Mouse (Mus musculus): Measurements from ENCODE around the gene H3f3b. TPM values are rescaled to one million over a fixed set of nuclear protein-coding genes. Genes with fewer than 3 reads are reported as not detected.
"Not testable (repeated sequence)": the region's sequence is repeated elsewhere in the genome, so short reads cannot be mapped to it uniquely, and the experiment has no call there.

Gene H3f3b
- polyA plus RNA-seq, 1 experiment, result 633 TPM

DNA sequence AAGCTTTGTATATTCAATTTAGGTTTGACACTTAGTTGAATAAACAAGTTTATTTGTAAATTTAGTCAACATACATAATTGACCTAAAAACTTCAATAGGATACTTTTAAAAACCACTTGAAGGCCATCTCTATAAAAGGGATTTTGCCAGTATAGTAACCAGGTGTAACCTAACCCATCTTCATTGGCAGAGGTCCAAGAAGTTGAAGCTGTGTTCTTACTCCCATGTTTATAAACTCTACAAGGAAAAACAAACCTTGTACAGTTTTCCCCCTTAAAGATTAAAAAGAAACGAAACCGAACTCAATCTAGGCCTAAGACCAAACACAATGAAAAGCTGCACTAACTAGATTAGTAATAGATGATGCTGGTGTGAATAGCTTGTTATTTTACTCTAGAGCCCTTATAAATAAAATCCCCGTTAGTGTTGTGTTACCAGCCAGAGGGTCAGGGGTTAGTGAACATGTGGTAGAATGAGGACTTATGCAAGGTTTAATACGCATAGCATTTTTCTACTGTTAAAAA is 5.4 kb downstream of the H3f3b start:
- Histone ChIP-seq H3K27me3 (ENCODE audit: control insufficient read depth, insufficient read depth, insufficient read length) (no peaks in the 10 kb centered on the region), H3ac (ENCODE audit: control insufficient read depth, insufficient read length, low read depth) (peak overlapping the region; percentile 42), H3K4me3 (ENCODE audit: insufficient read depth, poor library complexity, severe bottlenecking) (peak overlapping the region; percentile 23), H3K79me2 (ENCODE audit: control insufficient read depth, insufficient read depth) (peaks cover 31% of the 10 kb centered on the region), H3K79me3 (ENCODE audit: low read depth) (peaks cover 14% of the 10 kb centered on the region), H3K36me3 (ENCODE audit: control insufficient read depth, insufficient read depth) (peaks cover 28% of the 10 kb centered on the region)
- TF ChIP-seq CTCF (IDR thresholded peaks at IDR 0.05; ENCODE audit: control insufficient read depth, insufficient read depth, insufficient read length) (no peak), MYOD1 (IDR thresholded peaks at IDR 0.05; ENCODE audit: control insufficient read depth, insufficient read length, low read depth) (no peak), CEBPB (IDR thresholded peaks at IDR 0.05; ENCODE audit: low read depth) (no peak), FOSL1 (IDR thresholded peaks at IDR 0.05; ENCODE audit: insufficient read depth, low read length, poor library complexity, severe bottlenecking) (no peak), MAX (IDR thresholded peaks at IDR 0.05) (no peak), USF1 (IDR thresholded peaks at IDR 0.05; ENCODE audit: low read depth) (no peak), MYOG (IDR thresholded peaks at IDR 0.05; ENCODE audit: control insufficient read depth, extremely low read depth, insufficient read length) (no peak)

DNA sequence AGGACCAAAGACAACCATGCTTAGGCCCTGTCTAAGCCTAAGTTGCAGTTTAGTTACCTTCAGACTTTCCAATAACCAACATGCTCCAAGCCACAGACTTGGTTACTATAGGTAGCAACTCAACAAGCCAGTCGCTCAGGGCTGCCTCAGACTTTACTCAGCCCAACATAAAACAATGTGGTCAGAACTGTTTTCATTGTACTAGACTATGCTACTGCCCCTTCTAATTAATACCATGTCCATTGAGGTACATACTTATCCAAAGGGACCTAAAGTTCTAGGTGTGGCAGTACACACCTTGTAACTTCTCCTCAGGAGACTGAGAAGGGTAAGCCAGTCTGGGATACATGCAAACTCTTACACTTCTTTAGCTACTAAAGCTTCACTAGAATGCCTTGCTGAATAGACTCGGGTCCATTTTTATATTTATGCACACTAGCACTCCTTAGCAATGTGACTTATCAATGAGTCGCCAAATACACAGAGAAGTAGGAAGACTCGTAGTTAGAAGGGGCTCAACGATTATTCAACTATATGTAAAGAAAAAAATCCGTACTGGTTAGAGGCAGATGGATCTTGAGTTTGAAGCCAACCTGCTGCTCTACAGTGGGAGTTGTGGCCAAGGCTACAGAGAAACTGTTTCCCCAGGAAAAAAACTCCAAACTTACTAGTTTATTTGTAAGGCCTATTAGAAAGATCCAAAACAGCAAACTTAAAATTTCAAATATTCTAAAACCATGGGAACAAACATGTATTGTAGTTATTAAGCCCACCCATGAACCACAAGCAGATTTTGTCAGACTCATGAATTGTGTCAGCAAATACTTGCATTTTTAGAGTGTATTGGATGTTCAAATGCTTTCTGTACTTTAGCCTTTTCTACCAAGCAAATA is 6.2 kb downstream of the H3f3b start:
- Histone ChIP-seq H3K27me3 (ENCODE audit: control insufficient read depth, insufficient read depth, insufficient read length) (no peaks in the 10 kb centered on the region), H3K4me3 (ENCODE audit: insufficient read depth, poor library complexity, severe bottlenecking) (no peak overlapping the region)
- TF ChIP-seq MAX (IDR thresholded peaks at IDR 0.05) (no peak), MYOG (IDR thresholded peaks at IDR 0.05; ENCODE audit: control insufficient read depth, extremely low read depth, insufficient read length) (no peak), CTCF (IDR thresholded peaks at IDR 0.05; ENCODE audit: control insufficient read depth, insufficient read depth, insufficient read length) (no peak), USF1 (IDR thresholded peaks at IDR 0.05; ENCODE audit: low read depth) (no peak), CEBPB (IDR thresholded peaks at IDR 0.05; ENCODE audit: low read depth) (no peak), MYOD1 (IDR thresholded peaks at IDR 0.05; ENCODE audit: control insufficient read depth, insufficient read length, low read depth) (no peak), FOSL1 (IDR thresholded peaks at IDR 0.05; ENCODE audit: insufficient read depth, low read length, poor library complexity, severe bottlenecking) (no peak)

DNA sequence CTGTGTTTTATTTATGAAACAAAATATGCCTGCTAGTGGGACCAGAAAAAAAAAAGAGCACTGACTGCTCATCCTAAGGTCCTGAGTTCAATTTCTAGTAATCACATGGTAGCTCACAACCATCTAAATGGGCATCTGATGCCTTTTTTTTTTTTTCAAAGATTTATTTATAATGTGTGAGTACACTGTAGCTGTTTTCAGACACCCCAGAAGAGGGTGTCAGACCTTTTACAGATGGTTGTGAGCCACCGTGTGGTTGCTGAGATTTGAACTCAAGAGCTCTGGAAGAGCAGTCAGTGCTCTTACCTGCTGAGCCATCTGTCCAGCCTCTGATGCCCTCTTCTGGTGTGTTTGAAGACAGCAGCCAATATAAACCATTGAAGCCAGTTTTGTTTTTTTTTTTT is 7.2 kb downstream of the H3f3b start:
- peaks cover 28% of the 10 kb centered on the region for H3K36me3 ChIP-seq (ENCODE audit: control insufficient read depth, insufficient read depth)
- H3K79me2 ChIP-seq (ENCODE audit: control insufficient read depth, insufficient read depth), result peaks cover 31% of the 10 kb centered on the region
- no peak overlapping the region for H3ac ChIP-seq (ENCODE audit: control insufficient read depth, insufficient read length, low read depth)
- H3K27me3 ChIP-seq (ENCODE audit: control insufficient read depth, insufficient read depth, insufficient read length), result no peaks in the 10 kb centered on the region
- TF ChIP-seq USF1 (IDR thresholded peaks at IDR 0.05; ENCODE audit: low read depth) (no peak), MAX (IDR thresholded peaks at IDR 0.05) (no peak), MYOG (IDR thresholded peaks at IDR 0.05; ENCODE audit: control insufficient read depth, extremely low read depth, insufficient read length) (no peak), MYOD1 (IDR thresholded peaks at IDR 0.05; ENCODE audit: control insufficient read depth, insufficient read length, low read depth) (no peak), CEBPB (IDR thresholded peaks at IDR 0.05; ENCODE audit: low read depth) (no peak), CTCF (IDR thresholded peaks at IDR 0.05; ENCODE audit: control insufficient read depth, insufficient read depth, insufficient read length) (no peak), FOSL1 (IDR thresholded peaks at IDR 0.05; ENCODE audit: insufficient read depth, low read length, poor library complexity, severe bottlenecking) (no peak)
- peaks cover 14% of the 10 kb centered on the region for H3K79me3 ChIP-seq (ENCODE audit: low read depth)
- no peak overlapping the region for H3K4me3 ChIP-seq (ENCODE audit: insufficient read depth, poor library complexity, severe bottlenecking)

More for the DNA sequence above, 6.2 kb downstream of the H3f3b start:
- peaks cover 28% of the 10 kb centered on the region for H3K36me3 ChIP-seq (ENCODE audit: control insufficient read depth, insufficient read depth)
- H3K79me2 ChIP-seq (ENCODE audit: control insufficient read depth, insufficient read depth), result peaks cover 31% of the 10 kb centered on the region
- H3K79me3 ChIP-seq (ENCODE audit: low read depth), result peaks cover 14% of the 10 kb centered on the region
- H3ac ChIP-seq (ENCODE audit: control insufficient read depth, insufficient read length, low read depth), result no peak overlapping the region

DNA sequence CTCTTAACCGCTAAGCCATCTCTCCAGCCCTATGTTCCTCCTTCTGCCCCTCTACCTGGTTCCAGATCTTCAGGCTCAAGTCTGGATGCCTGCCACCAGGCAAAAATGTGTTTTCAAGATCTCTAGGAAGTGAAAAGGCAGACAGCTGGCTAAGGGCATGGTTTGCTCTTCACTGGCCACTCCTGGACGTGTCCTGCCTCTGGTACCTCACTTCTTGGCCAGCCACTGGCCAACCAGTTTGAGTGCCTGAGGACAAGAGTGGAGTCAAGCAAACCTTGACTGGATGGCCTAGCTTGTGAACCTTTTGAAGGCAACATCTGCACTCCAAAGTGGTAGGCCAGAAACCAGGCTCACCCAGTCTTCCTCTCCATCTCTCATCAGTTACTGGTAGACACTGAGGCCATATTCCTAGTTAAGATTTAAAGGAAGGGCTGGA is 7.8 kb downstream of the H3f3b start:
- H3K27me3 ChIP-seq (ENCODE audit: control insufficient read depth, insufficient read depth, insufficient read length), result no peaks in the 10 kb centered on the region
- no peak overlapping the region for H3ac ChIP-seq (ENCODE audit: control insufficient read depth, insufficient read length, low read depth)
- H3K79me2 ChIP-seq (ENCODE audit: control insufficient read depth, insufficient read depth), result peaks cover 31% of the 10 kb centered on the region
- peaks cover 28% of the 10 kb centered on the region for H3K36me3 ChIP-seq (ENCODE audit: control insufficient read depth, insufficient read depth)
- TF ChIP-seq FOSL1 (IDR thresholded peaks at IDR 0.05; ENCODE audit: insufficient read depth, low read length, poor library complexity, severe bottlenecking) (no peak), CEBPB (IDR thresholded peaks at IDR 0.05; ENCODE audit: low read depth) (no peak), MYOG (IDR thresholded peaks at IDR 0.05; ENCODE audit: control insufficient read depth, extremely low read depth, insufficient read length) (no peak), CTCF (IDR thresholded peaks at IDR 0.05; ENCODE audit: control insufficient read depth, insufficient read depth, insufficient read length) (no peak), MAX (IDR thresholded peaks at IDR 0.05) (no peak), USF1 (IDR thresholded peaks at IDR 0.05; ENCODE audit: low read depth) (no peak), MYOD1 (IDR thresholded peaks at IDR 0.05; ENCODE audit: control insufficient read depth, insufficient read length, low read depth) (no peak)
- H3K4me3 ChIP-seq (ENCODE audit: insufficient read depth, poor library complexity, severe bottlenecking), result no peak overlapping the region
- H3K79me3 ChIP-seq (ENCODE audit: low read depth), result peaks cover 14% of the 10 kb centered on the region

DNA sequence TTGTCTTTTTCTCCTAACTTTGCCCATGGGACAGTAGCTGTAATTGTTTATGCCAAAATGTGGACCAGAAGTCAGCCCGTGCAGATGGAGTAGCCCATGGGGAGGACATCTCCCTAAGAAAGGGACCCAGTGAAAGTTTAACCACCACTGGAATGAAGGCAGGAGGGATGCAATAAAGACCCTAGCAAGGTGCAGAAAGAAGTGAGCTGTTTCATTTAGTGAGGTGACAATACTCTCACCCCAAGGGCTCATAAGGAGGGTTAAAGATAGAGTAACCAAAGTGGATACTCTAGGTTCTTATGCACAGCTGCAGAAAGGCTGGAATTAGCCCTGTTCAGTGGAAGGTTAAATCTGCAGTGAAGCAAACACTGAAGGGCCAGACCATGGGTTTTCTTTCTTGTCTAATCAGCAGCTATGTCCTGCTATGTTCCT is 8.4 kb downstream of the H3f3b start:
- TF ChIP-seq FOSL1 (IDR thresholded peaks at IDR 0.05; ENCODE audit: insufficient read depth, low read length, poor library complexity, severe bottlenecking) (no peak), MYOG (IDR thresholded peaks at IDR 0.05; ENCODE audit: control insufficient read depth, extremely low read depth, insufficient read length) (no peak), MYOD1 (IDR thresholded peaks at IDR 0.05; ENCODE audit: control insufficient read depth, insufficient read length, low read depth) (no peak), CEBPB (IDR thresholded peaks at IDR 0.05; ENCODE audit: low read depth) (no peak), MAX (IDR thresholded peaks at IDR 0.05) (no peak), CTCF (IDR thresholded peaks at IDR 0.05; ENCODE audit: control insufficient read depth, insufficient read depth, insufficient read length) (no peak), USF1 (IDR thresholded peaks at IDR 0.05; ENCODE audit: low read depth) (no peak)

DNA sequence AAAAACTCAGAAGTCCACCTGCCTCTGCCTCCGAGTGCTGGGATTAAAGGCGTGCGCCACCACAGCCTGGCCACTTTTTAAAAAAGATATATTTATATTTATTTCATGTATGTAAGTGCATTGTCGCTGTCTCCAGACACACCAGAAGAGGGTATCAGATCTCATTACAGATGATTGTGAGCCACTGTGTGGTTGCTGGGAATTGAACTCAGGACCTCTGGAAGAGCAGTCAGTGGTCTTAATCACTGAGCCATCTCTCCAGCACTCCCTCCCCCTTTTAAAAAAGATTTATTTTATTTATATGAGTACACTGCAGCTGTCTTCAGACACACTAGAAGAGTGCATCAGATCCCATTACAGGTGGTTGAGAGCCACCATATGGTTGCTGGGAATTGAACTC is 8.9 kb downstream of the H3f3b start:
- H3ac ChIP-seq (ENCODE audit: control insufficient read depth, insufficient read length, low read depth); H3K27me3 ChIP-seq (ENCODE audit: control insufficient read depth, insufficient read depth, insufficient read length); H3K4me3 ChIP-seq (ENCODE audit: insufficient read depth, poor library complexity, severe bottlenecking): not testable (repeated sequence)
- peaks cover 14% of the 10 kb centered on the region for H3K79me3 ChIP-seq (ENCODE audit: low read depth)
- H3K79me2 ChIP-seq (ENCODE audit: control insufficient read depth, insufficient read depth), result peaks cover 28% of the 10 kb centered on the region
- peaks cover 28% of the 10 kb centered on the region for H3K36me3 ChIP-seq (ENCODE audit: control insufficient read depth, insufficient read depth)

More for the DNA sequence above, 8.4 kb downstream of the H3f3b start:
- Histone ChIP-seq H3K4me3 (ENCODE audit: insufficient read depth, poor library complexity, severe bottlenecking) (no peak overlapping the region), H3K79me2 (ENCODE audit: control insufficient read depth, insufficient read depth) (peaks cover 31% of the 10 kb centered on the region), H3K27me3 (ENCODE audit: control insufficient read depth, insufficient read depth, insufficient read length) (no peaks in the 10 kb centered on the region), H3ac (ENCODE audit: control insufficient read depth, insufficient read length, low read depth) (no peak overlapping the region), H3K36me3 (ENCODE audit: control insufficient read depth, insufficient read depth) (peaks cover 28% of the 10 kb centered on the region), H3K79me3 (ENCODE audit: low read depth) (peaks cover 14% of the 10 kb centered on the region)
